Mouse (Mus musculus) embryo, embryonic 10 days (tissue): Measurements from ENCODE around the gene Gm49601.

Experiments used
- DNase-seq: peaks from one replicate; pipeline ENCODE4 v3.0.0-alpha.2; 2015; ENCODE audit warnings: low spot score

The Gm49601 gene

GRCm38 (mm10) chr16:18582426-18583148 lies 43.6 kb downstream of the Gm49601 start:
- DNase-seq, result peak; percentile 43

GRCm38 (mm10) chr16:18581623-18582205 lies 44.5 kb downstream of the Gm49601 start:
- DNase-seq, result peak; percentile 39

GRCm38 (mm10) chr16:18581050-18581622 lies 45.1 kb downstream of the Gm49601 start:
- DNase-seq, result peak; percentile 37

- DNase-seq, result peak; percentile 70
Measured at GRCm38 (mm10) chr16:18580389-18580788, 45.8 kb downstream of the Gm49601 start.

- DNase-seq, result no peak
Measured at GRCm38 (mm10) chr16:18577599-18578160, 48.5 kb downstream of the Gm49601 start.

GRCm38 (mm10) chr16:18577071-18577470 lies 49.2 kb downstream of the Gm49601 start:
- no peak for DNase-seq

GRCm38 (mm10) chr16:18574196-18574595 lies 52.0 kb downstream of the Gm49601 start:
- DNase-seq, result no peak
